Mouse (Mus musculus): ENCODE results near the gene Ints11.

Gene Ints11

GRCm38 (mm10) chr4:155907003-155907402 is 37.7 kb downstream of the Ints11 start:
- in situ Hi-C loops (cut with MboI; ENCODE audit: low pct_unique_long_range_greater_than_20kb in 1 of 2, low sequenced_read_pairs in 2 of 2, unreplicated experiment in 1 of 2): loop anchor here in 1 of 2 experiments (5.0 kb wide), 1 partner anchor 35 kb away; the partner anchor contains the start of gene Ube2j2

- in situ Hi-C loops (cut with MboI; ENCODE audit: low pct_unique_long_range_greater_than_20kb in 1 of 2, low sequenced_read_pairs in 2 of 2, unreplicated experiment in 1 of 2): loop anchor here in 1 of 2 experiments (5.0 kb wide), 1 partner anchor 34 kb away; the partner anchor contains the start of gene Ube2j2
Observed at GRCm38 (mm10) chr4:155908281-155908680, 38.9 kb downstream of the Ints11 start.

DNA sequence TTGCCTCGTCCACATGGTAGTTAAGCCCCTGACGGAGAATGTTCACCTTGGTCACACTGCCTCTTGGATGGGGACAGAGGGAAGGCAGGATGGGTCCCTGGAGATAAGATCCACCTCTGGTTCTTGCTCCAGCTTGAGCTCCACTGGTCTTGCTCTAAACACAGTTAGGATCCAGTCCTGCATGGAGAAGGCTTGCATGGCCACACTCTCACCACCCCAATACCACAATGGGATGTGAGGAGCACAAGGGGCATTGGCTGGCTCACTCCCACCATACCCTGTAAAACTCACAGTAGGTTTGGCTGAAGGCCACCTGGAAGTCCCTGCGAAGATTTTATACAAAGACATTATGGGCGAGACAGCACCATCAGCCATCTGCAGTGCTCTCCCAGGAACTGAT is 39.4 kb downstream of the Ints11 start:
- in situ Hi-C loops (cut with MboI; ENCODE audit: low pct_unique_long_range_greater_than_20kb in 1 of 2, low sequenced_read_pairs in 2 of 2, unreplicated experiment in 1 of 2): loop anchor here in 1 of 2 experiments (5.0 kb wide), 1 partner anchor 34 kb away; the partner anchor contains the start of gene Ube2j2

GRCm38 (mm10) chr4:155932031-155932430 is 62.7 kb downstream of the Ints11 start:
- in situ Hi-C loops (cut with MboI; ENCODE audit: low pct_unique_long_range_greater_than_20kb in 1 of 2, low sequenced_read_pairs in 2 of 2, unreplicated experiment in 1 of 2): no loop called here
